Mouse (Mus musculus) neural tube, embryonic 11.5 days (tissue): ENCODE measurements around the gene Prkcz. TPM values are rescaled to one million over a fixed set of nuclear protein-coding genes. Genes with fewer than 3 reads are reported as not detected.
A peak's percentile ranks its signal among the peaks of the same experiment; 100 is the strongest.

Experiments used
- ATAC-seq: fragments of 200-750 bp; cut with Nextera tagmentation; 2 replicates; pipeline ENCODE4 v1.8.0; 2017; ENCODE audit warnings: moderate number of reproducible peaks, mild to moderate bottlenecking, moderate TSS enrichment, moderate library complexity; ENCODE audit not compliant: insufficient read depth, low FRiP score, low TSS enrichment
- DNase-seq: peaks from one replicate; pipeline ENCODE4 v3.0.0-alpha.2; 2015; ENCODE audit warnings: low spot score
- H3K27ac ChIP-seq: fragments of 300-500 bp; sonication (generic); 2 replicates; pipeline ENCODE4 v1.5.1; 2014; ENCODE audit warnings: low read depth, mild to moderate bottlenecking, low read length
- H3K27me3 ChIP-seq: fragments of 300-500 bp; sonication (generic); 2 replicates; pipeline ENCODE4 v1.6.1; 2014; ENCODE audit warnings: mild to moderate bottlenecking, low read length, mixed read lengths; ENCODE audit not compliant: control insufficient read depth, insufficient read depth
- H3K36me3 ChIP-seq: fragments of 300-500 bp; sonication (generic); 2 replicates; pipeline ENCODE4 v1.6.1; 2014; ENCODE audit warnings: mild to moderate bottlenecking, low read length, moderate library complexity, mixed read lengths; ENCODE audit not compliant: control insufficient read depth, insufficient read depth
- H3K4me1 ChIP-seq: fragments of 300-500 bp; sonication (generic); 2 replicates; pipeline ENCODE4 v1.6.1; 2014; ENCODE audit warnings: low read length, mixed read lengths; ENCODE audit not compliant: control insufficient read depth, insufficient read depth
- H3K4me2 ChIP-seq: fragments of 300-500 bp; sonication (generic); 2 replicates; pipeline ENCODE4 v1.6.1; 2014; ENCODE audit warnings: low read depth, mild to moderate bottlenecking, moderate library complexity
- H3K4me3 ChIP-seq: fragments of 300-500 bp; sonication (generic); 2 replicates; pipeline ENCODE4 v1.5.1; 2014; ENCODE audit warnings: low read depth, low read length
- H3K9ac ChIP-seq: fragments of 300-500 bp; sonication (generic); 2 replicates; pipeline ENCODE4 v1.6.1; 2014; ENCODE audit warnings: mild to moderate bottlenecking, low read length
- H3K9me3 ChIP-seq: fragments of 300-500 bp; sonication (generic); 2 replicates; pipeline ENCODE4 v1.6.1; 2016; ENCODE audit warnings: low read length; ENCODE audit not compliant: control insufficient read depth
- WGBS: fragments of 180-500 bp; shearing (Covaris S2); extraction: QIAGEN DNeasy Blood & Tissue Kit; methylation state at CpG from one replicate; pipeline ENCODE4 v1.1.7; 2014; 5-methylcytosine and 5-hydroxymethylcytosine counted together
- polyA plus RNA-seq: library from polyadenylated mRNA; unstranded; fragments of >200 nt; fragmentation: Nextera tagmentation; extraction: Ambion mirVana; gene quantifications from 2 replicates; pipeline ENCODE4 v1.2.1, GENCODE M21; 2014

Prkcz gene
- polyA plus RNA-seq, 1 experiment from 2014 or later = 22.7 TPM

DNA sequence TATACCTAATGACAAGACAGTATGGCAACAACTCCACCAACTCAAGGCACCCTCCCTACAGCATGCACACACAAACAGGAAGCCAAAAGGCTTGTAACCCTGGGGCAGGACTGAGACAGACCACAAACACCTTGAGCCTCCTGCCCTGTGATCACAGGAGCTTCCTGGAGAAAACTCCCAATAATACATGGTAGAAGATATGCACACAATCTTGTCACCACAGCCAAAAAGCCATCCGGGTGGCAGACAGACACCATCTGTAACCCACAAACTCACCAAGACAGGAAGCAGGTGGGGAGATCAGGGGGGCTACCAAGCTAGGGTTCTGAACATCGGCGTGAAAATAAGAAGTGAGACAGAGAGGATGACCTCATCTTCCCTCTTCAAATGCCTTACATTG, 8.6 kb downstream of the Prkcz start:
- no peak overlapping the region for H3K27ac ChIP-seq
- no peak overlapping the region for H3K9ac ChIP-seq
- H3K9me3 ChIP-seq = no peaks in the 10 kb centered on the region
- ATAC-seq (no peak), DNase-seq (no peak)
- no peaks in the 10 kb centered on the region for H3K36me3 ChIP-seq
- H3K4me3 ChIP-seq = no peak overlapping the region
- H3K4me2 ChIP-seq = no peak overlapping the region
- no peaks in the 10 kb centered on the region for H3K4me1 ChIP-seq
- WGBS = 96% methylated on average over 3 of the region's 3 CpGs
- no peaks in the 10 kb centered on the region for H3K27me3 ChIP-seq

DNA sequence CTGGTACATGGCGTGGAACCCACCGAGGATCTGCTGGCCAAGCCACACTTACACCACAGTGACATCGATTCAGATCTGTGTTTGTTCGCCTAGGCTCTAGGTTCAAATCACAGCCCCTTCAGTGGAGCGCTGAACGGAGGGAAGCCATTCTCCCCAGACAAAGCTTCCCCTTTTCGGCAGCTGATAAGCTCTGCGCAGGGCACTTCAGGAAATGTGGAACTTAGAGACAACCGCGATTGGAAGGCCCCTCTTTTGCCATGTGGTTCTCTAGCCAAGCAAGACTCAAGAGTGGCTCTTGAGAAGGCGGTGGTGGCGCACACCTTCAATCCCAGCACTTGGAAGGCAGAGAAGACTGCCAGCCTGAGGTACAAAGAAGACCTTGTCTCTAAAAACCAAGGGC, 14.8 kb downstream of the Prkcz start:
- no peak overlapping the region for H3K4me3 ChIP-seq
- WGBS = 89% methylated on average over 12 of the region's 12 CpGs
- H3K27ac ChIP-seq = no peak overlapping the region
- ATAC-seq (no peak), DNase-seq (no peak)
- H3K9ac ChIP-seq = no peak overlapping the region
- H3K27me3 ChIP-seq = no peaks in the 10 kb centered on the region; the same call in 1 of the 2 replicates
- H3K4me1 ChIP-seq = peaks cover 8% of the 10 kb centered on the region
- H3K36me3 ChIP-seq = no peaks in the 10 kb centered on the region
- no peak overlapping the region for H3K4me2 ChIP-seq
- H3K9me3 ChIP-seq = no peaks in the 10 kb centered on the region

DNA sequence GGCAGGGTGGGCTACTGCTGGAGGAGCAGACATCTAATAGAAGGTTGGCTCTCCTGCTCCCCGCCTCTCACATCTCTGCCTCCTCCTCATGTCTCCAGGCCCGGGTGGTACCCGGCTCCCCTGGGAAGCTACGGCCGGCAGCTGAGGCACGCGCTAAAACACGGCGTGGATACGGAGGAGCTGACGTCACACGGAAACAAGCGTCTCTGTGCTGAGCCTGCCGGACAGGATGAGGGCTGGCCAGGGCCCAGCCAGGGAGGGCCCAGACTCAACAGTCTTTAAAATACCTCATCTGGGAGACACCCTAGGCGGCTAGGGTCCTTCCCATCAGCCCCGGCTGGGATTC, 15.6 kb downstream of the Prkcz start:
- Histone ChIP-seq H3K9me3 (no peaks in the 10 kb centered on the region), H3K27ac (peak overlapping the region; percentile 82), H3K4me3 (peak overlapping the region; percentile 55), H3K27me3 (no peaks in the 10 kb centered on the region; the same call in 1 of the 2 replicates), H3K4me2 (peak overlapping the region; percentile 96), H3K9ac (peak overlapping the region; percentile 82), H3K4me1 (peaks cover 8% of the 10 kb centered on the region), H3K36me3 (no peaks in the 10 kb centered on the region)
- DNase-seq (peak; percentile 82), ATAC-seq (peak; percentile 88)
- 2% methylated on average over 16 of the region's 16 CpGs for WGBS

DNA sequence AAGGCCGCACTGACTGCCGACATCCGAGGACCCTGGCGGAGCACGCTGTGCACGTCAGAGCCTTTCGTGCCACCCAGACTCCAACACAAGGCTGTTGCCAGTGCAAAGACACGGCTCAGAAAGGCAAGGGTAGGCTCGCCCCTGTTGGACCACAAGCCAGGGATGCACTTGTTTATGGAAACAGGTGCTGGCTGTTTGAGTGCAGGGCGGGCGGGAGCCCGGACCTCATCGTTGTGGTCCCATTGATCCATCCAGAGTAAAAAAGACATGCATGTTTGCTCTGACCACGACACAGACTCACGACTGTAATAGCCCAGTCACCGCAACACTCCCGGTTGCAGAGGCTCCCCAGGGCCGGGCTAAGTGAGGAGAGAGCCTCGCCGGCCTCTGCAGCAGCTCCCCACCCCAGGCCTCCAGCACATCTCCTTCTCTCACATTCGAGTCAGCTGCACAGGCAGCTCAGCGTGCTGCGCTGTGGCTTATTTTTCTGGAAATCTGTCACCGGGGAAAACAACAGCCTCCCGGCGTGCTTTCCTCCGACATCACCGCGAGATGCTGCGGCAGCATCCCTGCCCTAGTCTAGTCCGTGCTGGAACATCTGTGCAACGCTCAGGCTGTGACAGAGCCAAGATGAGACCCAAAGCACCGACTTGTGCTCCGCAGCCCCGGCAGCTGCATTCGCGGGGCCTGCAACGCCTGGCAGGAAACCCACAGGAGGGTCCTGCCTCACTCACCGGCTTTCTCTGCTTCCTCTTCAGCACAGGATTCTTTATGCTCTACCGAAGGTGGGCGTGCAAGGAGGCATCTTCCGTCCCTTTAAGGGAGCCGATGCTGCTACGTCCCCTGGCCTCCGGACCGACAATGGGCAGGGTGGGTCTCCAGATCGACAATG, 16.2 kb downstream of the Prkcz start:
- ATAC-seq (peak; percentile 51), DNase-seq (peak; percentile 55)

DNA sequence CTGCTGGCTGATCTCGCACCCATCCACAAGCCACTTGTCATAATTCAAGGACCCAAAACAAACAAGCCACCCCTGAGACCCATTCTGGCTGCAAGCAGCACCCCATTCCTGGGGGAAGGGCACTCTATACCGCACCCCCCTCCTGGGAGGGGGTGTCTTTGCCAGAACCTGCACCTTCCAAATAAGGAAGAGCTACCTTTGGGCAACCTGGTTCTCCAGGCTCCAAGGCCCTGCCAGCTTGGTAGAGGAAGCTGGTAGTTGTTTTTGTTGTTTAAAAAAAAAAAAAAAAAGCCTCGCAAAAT, 16.9 kb downstream of the Prkcz start:
- ATAC-seq (no peak), DNase-seq (no peak)
- no peak overlapping the region for H3K27ac ChIP-seq
- peaks cover 8% of the 10 kb centered on the region for H3K4me1 ChIP-seq
- peak overlapping the region; percentile 55; the same call in 1 of the 2 replicates for H3K4me3 ChIP-seq
- H3K4me2 ChIP-seq = peak overlapping the region; percentile 96
- H3K27me3 ChIP-seq = no peaks in the 10 kb centered on the region; the same call in 1 of the 2 replicates
- H3K9me3 ChIP-seq = no peaks in the 10 kb centered on the region
- H3K9ac ChIP-seq = peak overlapping the region; percentile 82
- H3K36me3 ChIP-seq = no peaks in the 10 kb centered on the region
- 55% methylated on average over 3 of the region's 3 CpGs for WGBS

More for the DNA sequence above, 16.2 kb downstream of the Prkcz start:
- no peaks in the 10 kb centered on the region; the same call in 1 of the 2 replicates for H3K27me3 ChIP-seq
- peak overlapping the region; percentile 82 for H3K9ac ChIP-seq
- H3K4me1 ChIP-seq = peaks cover 8% of the 10 kb centered on the region
- peak overlapping the region; percentile 55 for H3K4me3 ChIP-seq
- no peaks in the 10 kb centered on the region for H3K9me3 ChIP-seq
- peak overlapping the region; percentile 82 for H3K27ac ChIP-seq
- H3K4me2 ChIP-seq = peak overlapping the region; percentile 96
- 12% methylated on average over 47 of the region's 47 CpGs for WGBS
- no peaks in the 10 kb centered on the region for H3K36me3 ChIP-seq

DNA sequence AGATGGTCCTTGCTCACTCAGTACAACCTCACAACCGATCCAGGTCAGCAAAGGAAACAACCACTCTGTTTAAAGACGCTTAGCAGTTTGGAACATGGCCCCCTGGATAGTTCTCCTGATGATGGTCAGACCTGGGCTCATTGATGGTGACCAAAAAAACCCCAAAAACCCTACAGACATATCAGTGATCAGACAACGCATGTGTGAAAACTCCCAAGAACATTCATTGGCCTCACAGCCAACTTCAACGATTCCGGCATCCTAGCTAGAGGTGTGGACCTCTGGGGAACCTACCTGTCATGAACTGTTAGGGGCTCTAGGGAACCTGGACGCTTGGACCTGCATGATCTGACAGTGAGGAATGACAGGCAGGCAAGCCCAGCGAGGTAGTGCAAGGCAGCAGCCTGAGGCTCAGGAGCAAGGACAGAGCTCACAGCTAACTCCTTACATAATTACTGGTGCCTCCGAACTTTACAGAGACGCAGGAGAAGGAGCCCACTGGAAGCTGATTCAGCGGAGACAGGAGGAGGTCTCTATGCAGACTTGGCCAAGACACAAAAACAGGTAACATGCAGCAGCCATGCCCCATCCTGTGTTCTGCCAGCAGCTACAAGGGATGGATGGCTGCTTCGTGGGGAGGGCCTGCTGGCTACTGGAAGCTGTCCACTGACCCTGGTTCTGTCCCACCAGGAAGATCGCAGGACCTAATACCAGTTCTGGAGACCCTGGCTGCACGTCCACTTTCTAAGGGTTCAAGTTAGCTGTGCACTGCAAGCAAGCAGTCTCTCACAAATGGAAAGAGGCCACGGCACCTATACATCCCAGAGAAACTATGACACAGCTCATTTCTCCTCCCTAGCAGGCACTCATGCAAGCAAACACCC, 17.5 kb downstream of the Prkcz start:
- H3K9ac ChIP-seq = peak overlapping the region; percentile 82
- no peak for DNase-seq
- H3K27me3 ChIP-seq = no peaks in the 10 kb centered on the region; the same call in 1 of the 2 replicates
- peaks cover 8% of the 10 kb centered on the region for H3K4me1 ChIP-seq
- ATAC-seq = no peak
- H3K4me3 ChIP-seq = peak overlapping the region; percentile 55; the same call in 1 of the 2 replicates
- no peaks in the 10 kb centered on the region for H3K36me3 ChIP-seq
- H3K9me3 ChIP-seq = no peaks in the 10 kb centered on the region
- WGBS = 82% methylated on average over 14 of the region's 14 CpGs
- H3K27ac ChIP-seq = no peak overlapping the region
- H3K4me2 ChIP-seq = peak overlapping the region; percentile 96

DNA sequence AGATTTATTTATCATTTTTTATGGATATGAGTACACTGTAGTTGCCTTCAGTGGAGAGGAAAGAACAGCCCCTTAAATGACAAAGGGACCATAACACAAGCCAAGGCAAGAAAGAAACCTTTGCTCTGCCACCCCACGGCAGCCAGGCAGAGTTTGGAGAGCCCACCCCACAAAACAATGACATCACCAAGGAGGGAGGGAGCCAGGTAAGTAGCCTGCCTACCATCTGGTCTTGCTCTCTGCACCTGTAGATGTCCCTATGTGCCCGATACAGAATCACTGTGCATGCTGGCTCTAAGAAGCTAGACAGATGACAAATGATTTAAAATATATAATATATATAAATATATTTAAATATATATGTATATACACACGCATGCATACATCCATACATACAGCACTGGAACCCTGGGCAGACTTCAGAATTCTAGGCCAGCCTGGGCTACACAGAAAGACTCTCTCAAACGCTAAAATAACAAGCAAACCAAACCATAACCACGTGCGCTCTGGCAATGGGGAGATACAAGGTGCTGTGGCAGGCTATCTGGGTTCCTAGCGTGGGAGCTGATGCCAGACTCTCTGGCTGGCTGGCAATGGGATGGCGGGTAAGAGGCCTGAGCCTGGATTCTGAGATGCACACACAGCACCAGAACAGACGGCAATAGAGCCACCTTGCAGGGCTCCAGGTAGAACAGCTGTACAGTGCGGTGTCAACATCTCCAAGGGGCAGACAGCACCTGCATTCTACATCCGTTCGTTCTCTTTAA, 24.7 kb downstream of the Prkcz start:
- 91% methylated on average over 12 of the region's 12 CpGs for WGBS
- Histone ChIP-seq H3K27ac (no peak overlapping the region), H3K9me3 (no peaks in the 10 kb centered on the region), H3K4me1 (no peaks in the 10 kb centered on the region), H3K36me3 (no peaks in the 10 kb centered on the region), H3K4me3 (no peak overlapping the region), H3K4me2 (no peak overlapping the region), H3K9ac (no peak overlapping the region), H3K27me3 (no peaks in the 10 kb centered on the region)
- ATAC-seq (no peak), DNase-seq (no peak)

DNA sequence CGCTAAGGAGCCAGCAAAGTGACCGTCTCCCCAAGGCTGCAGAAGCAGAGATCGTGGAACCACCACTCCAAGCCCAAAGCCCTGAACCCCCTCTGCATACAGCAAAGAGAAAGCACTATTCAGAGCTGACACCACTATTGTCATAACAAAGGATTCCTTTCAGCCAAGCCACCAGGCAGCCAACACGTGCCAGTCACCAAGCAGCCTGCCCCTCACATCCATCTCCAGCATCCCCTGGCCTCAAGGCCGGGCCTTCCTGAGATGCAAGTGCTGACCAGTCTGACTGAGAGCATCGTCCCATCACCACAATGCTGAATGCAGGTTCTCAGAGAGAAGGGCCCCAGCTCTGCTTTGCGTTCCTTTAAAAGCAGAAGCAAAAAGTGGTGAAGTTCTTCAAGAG, 28.9 kb downstream of the Prkcz start:
- Histone ChIP-seq H3K9ac (no peak overlapping the region), H3K9me3 (no peaks in the 10 kb centered on the region), H3K4me3 (no peak overlapping the region), H3K4me1 (no peaks in the 10 kb centered on the region), H3K36me3 (no peaks in the 10 kb centered on the region), H3K27ac (no peak overlapping the region), H3K4me2 (no peak overlapping the region), H3K27me3 (no peaks in the 10 kb centered on the region)
- no peak for DNase-seq
- 48% methylated on average over 7 of the region's 7 CpGs for WGBS
- ATAC-seq = no peak
